Mouse (Mus musculus): ENCODE data around the gene Ces1d. TPM values are rescaled to one million over a fixed set of nuclear protein-coding genes. Genes with fewer than 3 reads are reported as not detected.

Ces1d gene
- polyA plus RNA-seq, 1 experiment from 2014 or later, result 1.0 TPM

- no peak for DNase-seq (ENCODE audit: extremely low spot score, low spot score)
- H3K27ac ChIP-seq, result no peak overlapping the region
- 98% methylated on average over 1 of the region's 1 CpGs for WGBS
- no peaks in the 10 kb centered on the region for H3K36me3 ChIP-seq (replicated peaks)
- H3K4me1 ChIP-seq, result no peaks in the 10 kb centered on the region
- H3K9me3 ChIP-seq, result no peaks in the 10 kb centered on the region
- H3K4me3 ChIP-seq, result no peak overlapping the region
- no peaks in the 10 kb centered on the region for H3K27me3 ChIP-seq (ENCODE audit: poor library complexity, severe bottlenecking)
Measured at GRCm38 (mm10) chr8:93122005-93122404, 75.6 kb downstream of the Ces1d start.

Other genes with a start within 250 kb of the Ces1d start
- gene Slc6a2, start 237.8 kb downstream of the Ces1d start, polyA plus RNA-seq (2016; fragmentation: Nextera tagmentation; extraction: Ambion mirVana), result 0.02 TPM in 1 of 2 replicates, not detected in the other
- not detected in 2 replicates for gene Ces1a, start 149.6 kb downstream of the Ces1d start, polyA plus RNA-seq (2016; fragmentation: Nextera tagmentation; extraction: Ambion mirVana)
- not detected in 2 replicates for gene Ces1b, start 117.8 kb downstream of the Ces1d start, polyA plus RNA-seq (2016; fragmentation: Nextera tagmentation; extraction: Ambion mirVana)
- not detected in 2 replicates for gene Ces1c, start 66.6 kb downstream of the Ces1d start, polyA plus RNA-seq (2016; fragmentation: Nextera tagmentation; extraction: Ambion mirVana)
- gene Ces1e, start 31.8 kb upstream of the Ces1d start, polyA plus RNA-seq (2016; fragmentation: Nextera tagmentation; extraction: Ambion mirVana), result not detected in 2 replicates
- gene Ces1f, start 81.9 kb upstream of the Ces1d start, polyA plus RNA-seq (2016; fragmentation: Nextera tagmentation; extraction: Ambion mirVana), result not detected in 2 replicates
- gene Ces1g, start 139.5 kb upstream of the Ces1d start, polyA plus RNA-seq (2016; fragmentation: Nextera tagmentation; extraction: Ambion mirVana), result not detected in 2 replicates
- not detected in 2 replicates for gene Ces1h, start 181.9 kb upstream of the Ces1d start, polyA plus RNA-seq (2016; fragmentation: Nextera tagmentation; extraction: Ambion mirVana)

Data from forebrain, embryonic 10.5 days (tissue).